Comparison of ENCODE assay signal across 7 mouse cellular contexts in genomic region chr5:117119777-117120488, GRCm38 (mm10). TPM values are rescaled to one million over a fixed set of nuclear protein-coding genes. Genes with fewer than 3 reads are reported as not detected.
DNase-seq lines count a peak whose midpoint lies in the region; ATAC-seq lines count a peak whose summit lies in the region.

Gene Taok3, plus strand, starts transcription at chr5:117120129.

- H3K4me2 ChIP-seq in embryonic facial prominence, embryonic 12.5 days (replicated peaks): peak within 1 kb of the TSS; percentile 92
- H3K4me2 ChIP-seq in limb, embryonic 11.5 days (ENCODE audit: low read depth, severe bottlenecking): peak within 1 kb of the TSS; percentile 70
- peak within 1 kb of the TSS; percentile 96 for H3K4me2 ChIP-seq in midbrain, embryonic 14.5 days (ENCODE audit: low read length)

- peaks cover 14% of the 10 kb centered on the region for H3K27me3 ChIP-seq in embryonic facial prominence, embryonic 12.5 days
- peaks cover 5% of the 10 kb centered on the region; the same call in 1 of the 2 replicates for H3K27me3 ChIP-seq in limb, embryonic 11.5 days (ENCODE audit: control insufficient read depth, insufficient read depth, low read length)
- H3K27me3 ChIP-seq in midbrain, embryonic 14.5 days (ENCODE audit: control insufficient read depth, insufficient read depth, low read length): peaks cover 9% of the 10 kb centered on the region; the same call in 1 of the 2 replicates

- ATAC-seq in embryonic facial prominence, embryonic 12.5 days (ENCODE audit: insufficient number of reproducible peaks, insufficient read depth, low FRiP score, low TSS enrichment): peak; percentile 90
- peak; percentile 89 for ATAC-seq in limb, embryonic 11.5 days (ENCODE audit: insufficient number of reproducible peaks, low FRiP score, low TSS enrichment, low read depth)
- ATAC-seq in midbrain, embryonic 14.5 days (ENCODE audit: low FRiP score, low TSS enrichment): peak; percentile 89

- peak within 1 kb of the TSS; percentile 79 for H3K4me3 ChIP-seq in embryonic facial prominence, embryonic 12.5 days
- peak within 1 kb of the TSS; percentile 75 for H3K4me3 ChIP-seq in limb, embryonic 11.5 days (ENCODE audit: low read depth, low read length)
- peak within 1 kb of the TSS; percentile 68 for H3K4me3 ChIP-seq in midbrain, embryonic 14.5 days (replicated peaks; ENCODE audit: low read depth, low read length)

- H3K9me3 ChIP-seq in embryonic facial prominence, embryonic 12.5 days: no peaks in the 10 kb centered on the region
- H3K9me3 ChIP-seq in limb, embryonic 11.5 days (ENCODE audit: control insufficient read depth, low read length): no peaks in the 10 kb centered on the region
- no peaks in the 10 kb centered on the region for H3K9me3 ChIP-seq in midbrain, embryonic 14.5 days (ENCODE audit: control insufficient read depth, low read length)

- H3K36me3 ChIP-seq in embryonic facial prominence, embryonic 12.5 days: no peaks in the 10 kb centered on the region
- no peaks in the 10 kb centered on the region for H3K36me3 ChIP-seq in limb, embryonic 11.5 days (ENCODE audit: control insufficient read depth, insufficient read depth, low read length)
- H3K36me3 ChIP-seq in midbrain, embryonic 14.5 days (ENCODE audit: control insufficient read depth, insufficient read depth, low read length): no peaks in the 10 kb centered on the region

- WGBS in embryonic facial prominence, embryonic 12.5 days: under 1% methylated on average over 74 of the region's 74 CpGs
- WGBS in limb, embryonic 11.5 days: 0% methylated on average over 71 of the region's 74 CpGs
- under 1% methylated on average over 74 of the region's 74 CpGs for WGBS in midbrain, embryonic 14.5 days

- H3K27ac ChIP-seq in embryonic facial prominence, embryonic 12.5 days: no peak within 1 kb of the TSS
- no peak within 1 kb of the TSS for H3K27ac ChIP-seq in limb, embryonic 11.5 days (replicated peaks; ENCODE audit: low read depth, low read length)
- no peak within 1 kb of the TSS for H3K27ac ChIP-seq in midbrain, embryonic 14.5 days (replicated peaks; ENCODE audit: low read depth, low read length)

- peak within 1 kb of the TSS; percentile 65 for H3K9ac ChIP-seq in embryonic facial prominence, embryonic 12.5 days
- peak within 1 kb of the TSS; percentile 60 for H3K9ac ChIP-seq in limb, embryonic 11.5 days (ENCODE audit: low read length)
- H3K9ac ChIP-seq in midbrain, embryonic 14.5 days (replicated peaks; ENCODE audit: low read length): peak within 1 kb of the TSS; percentile 61

- H3K4me1 ChIP-seq in embryonic facial prominence, embryonic 12.5 days: peaks cover 10% of the 10 kb centered on the region
- peaks cover 8% of the 10 kb centered on the region; the same call in 1 of the 2 replicates for H3K4me1 ChIP-seq in limb, embryonic 11.5 days (ENCODE audit: control insufficient read depth, insufficient read depth, low read length)
- H3K4me1 ChIP-seq in midbrain, embryonic 14.5 days (ENCODE audit: control insufficient read depth, insufficient read depth, low read length): peaks cover 11% of the 10 kb centered on the region

- peak; percentile 99 for DNase-seq in adrenal gland, postnatal 25 days
- DNase-seq in heart, adult 11 months: peak; percentile 100
- DNase-seq in kidney, adult 18-20 months: peak; percentile 99
- DNase-seq in limb, embryonic 11.5 days (ENCODE audit: low spot score): peak; percentile 100
- peak; percentile 99 for DNase-seq in midbrain, embryonic 14.5 days
- peak; percentile 98 to 99 for DNase-seq in spleen, adult 18-20 months

RNA-seq across cellular contexts. Expression of gene Taok3, which starts in this region (rescaled TPM):
- total RNA-seq in adrenal gland, postnatal 25 days (2021): 35.0 and 51.8 TPM in 2 replicates
- polyA plus RNA-seq in embryonic facial prominence, embryonic 12.5 days (2016; fragmentation: Nextera tagmentation; extraction: Ambion mirVana): 12.1 and 14.7 TPM in 2 replicates
- polyA plus RNA-seq in limb, embryonic 11.5 days (2014; fragmentation: Nextera tagmentation; extraction: Ambion mirVana): 6.0 and 6.1 TPM in 2 replicates
- polyA plus RNA-seq in midbrain, embryonic 14.5 days (2014; fragmentation: Nextera tagmentation; extraction: Ambion mirVana): 50.3 and 52.6 TPM in 2 replicates
